ENCODE assay signal across 10 mouse cellular contexts in the genomic region with DNA sequence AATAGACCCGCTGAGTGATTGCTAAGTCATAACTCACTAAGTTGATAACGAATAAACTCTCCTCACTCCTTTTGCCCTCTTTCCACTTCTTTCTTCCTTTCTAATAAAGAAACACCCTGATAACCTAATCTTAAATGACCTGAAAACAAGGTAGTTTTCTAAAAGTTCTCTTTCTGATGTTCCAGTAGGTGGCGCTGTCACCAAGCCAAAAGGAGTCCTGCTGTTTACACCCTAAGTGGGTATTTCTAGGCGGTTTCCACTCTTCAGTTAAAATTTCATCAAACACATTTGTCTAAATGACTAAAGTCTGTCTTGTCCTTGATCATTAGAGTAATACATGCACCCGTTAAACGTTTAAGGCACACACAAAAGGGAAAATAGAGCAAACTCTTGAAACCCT. TPM values are rescaled to one million over a fixed set of nuclear protein-coding genes. Genes with fewer than 3 reads are reported as not detected.
A peak's percentile ranks its signal among the peaks of the same experiment; 100 is the strongest.
DNase-seq lines count a peak whose midpoint lies in the region; TF ChIP-seq lines count a peak whose summit lies in the region.
"Had no signal": no experiment of that assay in that cellular context is flagged by ENCODE, and none has a peak within 500 bp of the region (broad histone marks: within the 10 kb centered on the region; RNA-seq: fewer than 3 reads in every experiment).

No protein-coding gene starts in this region.

- no peak overlapping the region for H3K4me3 ChIP-seq in heart, adult 2 months
- no peak overlapping the region for H3K4me3 ChIP-seq in limb, embryonic 10.5 days
- no peak overlapping the region for H3K4me3 ChIP-seq in cerebellum, adult 2 months (replicated peaks; ENCODE audit: insufficient read depth, low read depth, low read length)
- H3K4me3 ChIP-seq: hindbrain, embryonic 15.5 days; neural tube, embryonic 12.5 days had no signal

- intact Hi-C loops in heart, adult 2 months (cut with DNase I) = no loop called here

- no peak overlapping the region for H3K9ac ChIP-seq in heart, adult 2 months (ENCODE audit: low read depth, low read length)
- H3K9ac ChIP-seq: hindbrain, embryonic 15.5 days; neural tube, embryonic 12.5 days had no signal

- WGBS in heart, adult 2 months = 18% methylated on average over 6 of the region's 6 CpGs
- WGBS in limb, embryonic 10.5 days = 20% methylated on average over 6 of the region's 6 CpGs
- 20% methylated on average over 6 of the region's 6 CpGs for WGBS in cerebellum, adult 2 months

- no peak for DNase-seq in heart, adult 2 months
- no peak for DNase-seq in heart, adult 9 months (ENCODE audit: low spot score in 2 of 2)
- peak; percentile 41 for DNase-seq in ovary, postnatal 14 days (ENCODE audit: low spot score)
- no peak for DNase-seq in ovary, postnatal 10 days (ENCODE audit: low spot score)
- peak; percentile 27 to 61 for DNase-seq in adrenal gland, postnatal 36 days
- peak; percentile 45 for DNase-seq in limb, embryonic 10.5 days (ENCODE audit: low spot score)
- DNase-seq in thymus, postnatal 25 days = peak; percentile 2
- DNase-seq in cerebellum, adult 2 months = no peak

- H3K27ac ChIP-seq in heart, adult 2 months = no peak overlapping the region
- no peak overlapping the region for H3K27ac ChIP-seq in limb, embryonic 10.5 days
- H3K27ac ChIP-seq in cerebellum, adult 2 months (ENCODE audit: insufficient read depth, low read length) = no peak overlapping the region
- H3K27ac ChIP-seq: hindbrain, embryonic 15.5 days; neural tube, embryonic 12.5 days had no signal

- TF ChIP-seq EP300 in heart, adult 2 months (IDR thresholded peaks at IDR 0.05; ENCODE audit: insufficient read depth, low read depth, low read length) = no peak

- no peaks in the 10 kb centered on the region for H3K27me3 ChIP-seq in heart, adult 2 months (ENCODE audit: control insufficient read depth, insufficient read depth, low read length)
- peaks cover 6% of the 10 kb centered on the region; the same call in 1 of the 2 replicates for H3K27me3 ChIP-seq in limb, embryonic 10.5 days (ENCODE audit: low read depth, poor library complexity, severe bottlenecking)
- no peaks in the 10 kb centered on the region for H3K27me3 ChIP-seq in cerebellum, adult 2 months (ENCODE audit: control insufficient read depth, insufficient read depth, low read length)
- H3K27me3 ChIP-seq: hindbrain, embryonic 15.5 days; neural tube, embryonic 12.5 days had no signal

- no peak for TF ChIP-seq POLR2A in heart, adult 2 months (IDR thresholded peaks at IDR 0.05; ENCODE audit: insufficient read depth, low read depth, low read length)
- TF ChIP-seq POLR2A in cerebellum, adult 2 months (IDR thresholded peaks at IDR 0.05; ENCODE audit: borderline replicate concordance, insufficient read depth, low read length) = no peak

- TF ChIP-seq CTCF in heart, adult 2 months (IDR thresholded peaks at IDR 0.05) = peak; percentile 82
- TF ChIP-seq CTCF in cerebellum, adult 2 months (IDR thresholded peaks at IDR 0.05; ENCODE audit: borderline replicate concordance, insufficient read depth, low read depth, low read length) = no peak

- no peaks in the 10 kb centered on the region for H3K9me3 ChIP-seq in limb, embryonic 10.5 days (replicated peaks)
- H3K9me3 ChIP-seq: hindbrain, embryonic 15.5 days; neural tube, embryonic 12.5 days had no signal

- H3K36me3 ChIP-seq in heart, adult 2 months (ENCODE audit: control insufficient read depth, insufficient read depth, low read length) = no peaks in the 10 kb centered on the region
- H3K36me3 ChIP-seq in limb, embryonic 10.5 days = no peaks in the 10 kb centered on the region
- H3K36me3 ChIP-seq: hindbrain, embryonic 15.5 days; neural tube, embryonic 12.5 days had no signal

- H3K4me1 ChIP-seq in heart, adult 2 months (ENCODE audit: control insufficient read depth, insufficient read depth, low read length) = no peaks in the 10 kb centered on the region
- H3K4me1 ChIP-seq in limb, embryonic 10.5 days = no peaks in the 10 kb centered on the region
- no peaks in the 10 kb centered on the region for H3K4me1 ChIP-seq in cerebellum, adult 2 months (ENCODE audit: control insufficient read depth, insufficient read depth, low read length)
- H3K4me1 ChIP-seq: hindbrain, embryonic 15.5 days; neural tube, embryonic 12.5 days had no signal

- no peaks in the 10 kb centered on the region for H3K79me2 ChIP-seq in heart, adult 2 months (replicated peaks; ENCODE audit: control insufficient read depth, insufficient read depth, low read length)

RNA-seq across cellular contexts. Expression of a gene that starts 8.8 kb away (rescaled TPM):
- not detected for total RNA-seq in heart, adult 2 months (2021)
- polyA plus RNA-seq in heart, adult 2 months (2012; rRNA removed) = not detected in 2 replicates
- total RNA-seq in adrenal gland, postnatal 36 days (2021) = not detected
- polyA plus RNA-seq in limb, embryonic 10.5 days (2016; fragmentation: Nextera tagmentation; extraction: Ambion mirVana) = not detected in 2 replicates
- polyA plus RNA-seq in cerebellum, adult 2 months (2012; rRNA removed) = 0.11 TPM in 1 of 2 replicates, not detected in the other
- polyA plus RNA-seq: hindbrain, embryonic 15.5 days; neural tube, embryonic 12.5 days had no signal

RNA-seq across cellular contexts. Expression of a gene that starts 24.1 kb away (rescaled TPM):
- 1 to 10 TPM; 4.4 to 5.1 TPM for total RNA-seq in heart, adult 2 months (2021)
- 0.76 and 1.6 TPM in 2 replicates for polyA plus RNA-seq in heart, adult 2 months (2012; rRNA removed)
- total RNA-seq in adrenal gland, postnatal 36 days (2021) = 1 to 10 TPM; 4.4 to 6.4 TPM
- polyA plus RNA-seq in limb, embryonic 10.5 days (2016; fragmentation: Nextera tagmentation; extraction: Ambion mirVana) = 18.7 and 20.5 TPM in 2 replicates
- polyA plus RNA-seq in cerebellum, adult 2 months (2012; rRNA removed) = 11.9 and 12.6 TPM in 2 replicates

RNA-seq across cellular contexts. Expression of a gene that starts 24.7 kb away (rescaled TPM):
- not detected for total RNA-seq in heart, adult 2 months (2021)
- 0.06 TPM in 1 of 2 replicates, not detected in the other for polyA plus RNA-seq in heart, adult 2 months (2012; rRNA removed)
- under 1 TPM in 1 of 2 experiments, not detected in 1; 0.26 TPM for total RNA-seq in adrenal gland, postnatal 36 days (2021)
- 0.26 and 0.59 TPM in 2 replicates for polyA plus RNA-seq in limb, embryonic 10.5 days (2016; fragmentation: Nextera tagmentation; extraction: Ambion mirVana)
- not detected in 2 replicates for polyA plus RNA-seq in cerebellum, adult 2 months (2012; rRNA removed)

RNA-seq across cellular contexts. Expression of a gene that starts 38.5 kb away (rescaled TPM):
- not detected for total RNA-seq in heart, adult 2 months (2021)
- polyA plus RNA-seq in heart, adult 2 months (2012; rRNA removed) = not detected in 2 replicates
- not detected for total RNA-seq in adrenal gland, postnatal 36 days (2021)
- polyA plus RNA-seq in limb, embryonic 10.5 days (2016; fragmentation: Nextera tagmentation; extraction: Ambion mirVana) = 0.11 and 0.20 TPM in 2 replicates
- 2.5 and 2.6 TPM in 2 replicates for polyA plus RNA-seq in cerebellum, adult 2 months (2012; rRNA removed)

Comparison
In these comparisons a context has a peak if more than half of its experiments do, and no peak if none do; other contexts are left out.
1. DNase-seq: peak in ovary, postnatal 14 days (single experiment), adrenal gland, postnatal 36 days (2 of 2), limb, embryonic 10.5 days (single experiment) and thymus, postnatal 25 days (single experiment); none in heart, adult 2 months (0 of 2), heart, adult 9 months (0 of 2), ovary, postnatal 10 days (single experiment) and cerebellum, adult 2 months (0 of 2).